Mouse (Mus musculus): ENCODE measurements around the gene Pebp1.

The Pebp1 gene

DNA sequence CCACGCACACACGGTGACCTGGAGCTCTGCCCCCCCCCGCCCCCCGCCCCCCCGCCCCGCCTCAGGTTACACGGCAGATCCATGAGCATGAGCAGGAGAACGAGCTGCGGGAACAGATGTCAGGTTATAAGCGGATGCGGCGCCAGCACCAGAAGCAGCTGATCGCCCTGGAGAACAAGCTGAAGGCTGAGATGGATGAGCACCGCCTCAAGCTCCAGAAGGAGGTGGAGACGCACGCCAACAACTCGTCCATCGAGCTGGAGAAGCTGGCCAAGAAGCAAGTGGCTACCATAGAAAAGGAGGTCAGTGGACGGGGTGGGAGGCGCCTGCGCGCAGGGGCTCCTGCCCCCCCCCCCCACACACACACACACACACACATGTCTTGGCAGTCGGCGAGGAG is 36.6 kb downstream of the Pebp1 start:
- in situ Hi-C loops (cut with MboI; ENCODE audit: low pct_unique_long_range_greater_than_20kb in 1 of 2, low sequenced_read_pairs in 2 of 2, unreplicated experiment in 1 of 2) = no loop called here

DNA sequence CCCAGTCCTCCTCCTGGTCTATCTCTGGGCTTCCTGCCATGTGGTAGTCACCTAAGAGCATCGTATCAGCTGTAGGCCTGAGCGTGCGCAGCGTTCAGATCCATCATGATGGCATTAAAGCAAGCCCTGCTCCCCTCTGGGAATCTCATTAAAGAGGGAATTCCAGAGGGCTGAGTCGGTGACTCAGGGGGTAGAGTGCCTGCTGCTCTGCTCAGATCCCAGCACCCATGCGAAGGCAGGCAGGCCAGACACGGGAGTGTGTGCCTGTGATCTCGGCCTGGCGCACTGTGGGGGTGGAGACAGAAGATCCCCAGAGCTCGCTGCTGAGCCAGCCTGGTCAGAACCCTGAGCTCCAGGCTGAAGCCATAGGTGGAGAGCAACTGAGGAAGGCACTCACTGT is 39.1 kb downstream of the Pebp1 start:
- in situ Hi-C loops (cut with MboI; ENCODE audit: low pct_unique_long_range_greater_than_20kb in 1 of 2, low sequenced_read_pairs in 2 of 2, unreplicated experiment in 1 of 2) = no loop called here

DNA sequence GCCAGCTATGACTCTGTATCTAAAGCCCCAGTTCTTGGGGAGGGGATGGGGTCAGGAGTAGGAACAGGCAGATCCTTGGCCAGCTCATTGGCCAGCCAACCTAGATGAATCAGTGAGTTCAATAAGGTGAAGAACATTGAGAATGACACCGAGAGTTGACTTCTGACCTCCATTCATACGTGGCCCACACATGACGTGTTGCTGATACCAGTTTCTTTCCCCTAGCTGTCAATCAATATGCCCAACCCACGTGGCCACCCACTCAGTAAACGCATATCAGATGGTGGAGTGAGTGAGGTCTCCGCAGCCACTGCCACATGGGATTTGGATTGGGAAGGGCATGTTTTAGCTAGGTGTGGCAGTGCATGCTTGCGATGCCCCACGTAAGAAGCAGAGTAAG is 42.3 kb downstream of the Pebp1 start:
- in situ Hi-C loops (cut with MboI; ENCODE audit: low pct_unique_long_range_greater_than_20kb in 1 of 2, low sequenced_read_pairs in 2 of 2, unreplicated experiment in 1 of 2) = no loop called here

- in situ Hi-C loops (cut with MboI; ENCODE audit: low pct_unique_long_range_greater_than_20kb in 1 of 2, low sequenced_read_pairs in 2 of 2, unreplicated experiment in 1 of 2) = no loop called here
Observed at GRCm38 (mm10) chr5:117242671-117243478, 44.5 kb downstream of the Pebp1 start.

DNA sequence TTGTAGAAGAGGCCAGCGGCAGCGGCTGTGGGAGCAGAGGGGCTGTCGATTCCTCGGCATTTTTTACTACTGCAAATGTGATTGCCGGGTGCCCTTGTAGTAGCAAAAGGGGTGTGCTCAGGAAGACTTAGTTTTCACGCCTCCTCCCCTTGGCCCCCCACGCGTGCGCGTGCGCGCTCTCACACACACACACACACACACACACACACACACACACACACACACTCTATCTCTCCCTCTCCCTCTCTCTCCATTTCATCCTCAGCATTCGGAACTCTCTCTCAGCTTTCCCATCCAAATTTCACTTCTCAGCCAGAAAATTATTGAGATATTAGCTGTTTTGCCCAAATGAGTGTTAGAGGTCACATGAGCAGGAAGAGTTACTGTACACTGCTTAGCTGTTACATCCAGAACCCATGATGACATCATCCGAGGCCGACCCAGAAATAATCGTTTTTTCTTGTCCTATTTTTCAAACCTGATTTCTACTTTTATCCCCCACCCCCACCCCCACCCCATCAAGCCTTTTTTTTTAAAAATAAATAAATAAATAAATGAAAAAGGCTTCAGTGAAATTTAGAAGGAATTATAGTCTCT is 45.4 kb downstream of the Pebp1 start:
- in situ Hi-C loops (cut with MboI; ENCODE audit: low pct_unique_long_range_greater_than_20kb in 1 of 2, low sequenced_read_pairs in 2 of 2, unreplicated experiment in 1 of 2) = no loop called here

DNA sequence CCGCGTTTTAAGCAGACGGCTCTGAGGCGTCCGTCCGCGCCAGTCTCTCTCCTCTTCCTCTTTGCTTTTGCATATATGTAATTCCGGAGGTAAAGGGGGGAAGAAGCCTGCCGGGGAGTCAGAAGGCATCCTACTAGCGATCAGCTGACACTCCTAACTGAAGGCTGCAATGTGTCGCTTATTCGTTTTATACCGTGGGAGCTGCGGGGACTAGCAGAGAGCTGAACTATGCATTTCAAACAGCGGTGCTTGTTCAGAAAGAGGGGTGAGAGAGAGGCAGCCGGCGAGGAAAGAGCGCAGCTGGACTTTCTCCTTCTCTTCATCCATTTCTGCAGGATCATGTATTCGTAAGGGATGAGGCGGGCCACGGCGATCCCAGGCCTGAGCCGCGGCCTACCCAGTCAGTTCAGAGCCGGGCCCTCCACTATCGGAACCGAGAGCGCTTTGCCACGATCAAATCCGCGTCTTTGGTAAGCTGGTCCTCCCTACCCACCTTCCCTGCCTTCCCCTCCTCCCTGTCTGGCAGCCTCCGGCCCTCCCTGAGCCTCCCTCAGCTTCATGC is 46.6 kb downstream of the Pebp1 start:
- in situ Hi-C loops (cut with MboI; ENCODE audit: low pct_unique_long_range_greater_than_20kb in 1 of 2, low sequenced_read_pairs in 2 of 2, unreplicated experiment in 1 of 2) = no loop called here

DNA sequence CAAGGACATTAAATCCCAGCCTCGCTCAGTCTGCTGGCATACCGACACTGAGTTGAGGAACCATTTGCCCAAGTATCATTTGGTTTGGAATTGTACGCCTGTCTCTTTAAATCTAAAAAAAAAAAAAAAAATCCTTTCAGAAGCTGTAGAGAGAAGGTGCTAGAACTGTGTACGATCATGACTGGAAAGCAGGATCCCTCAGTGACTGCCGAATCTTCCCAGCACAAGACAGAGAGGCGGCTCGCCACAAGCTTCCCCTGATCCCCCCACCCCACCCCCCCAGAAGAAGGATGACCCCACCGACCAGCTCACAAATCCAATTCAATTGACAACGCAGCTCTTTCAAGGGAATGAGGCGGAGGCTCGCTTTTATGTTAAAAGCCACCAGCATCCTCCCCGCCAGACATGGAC is 47.1 kb downstream of the Pebp1 start:
- in situ Hi-C loops (cut with MboI; ENCODE audit: low pct_unique_long_range_greater_than_20kb in 1 of 2, low sequenced_read_pairs in 2 of 2, unreplicated experiment in 1 of 2) = no loop called here

DNA sequence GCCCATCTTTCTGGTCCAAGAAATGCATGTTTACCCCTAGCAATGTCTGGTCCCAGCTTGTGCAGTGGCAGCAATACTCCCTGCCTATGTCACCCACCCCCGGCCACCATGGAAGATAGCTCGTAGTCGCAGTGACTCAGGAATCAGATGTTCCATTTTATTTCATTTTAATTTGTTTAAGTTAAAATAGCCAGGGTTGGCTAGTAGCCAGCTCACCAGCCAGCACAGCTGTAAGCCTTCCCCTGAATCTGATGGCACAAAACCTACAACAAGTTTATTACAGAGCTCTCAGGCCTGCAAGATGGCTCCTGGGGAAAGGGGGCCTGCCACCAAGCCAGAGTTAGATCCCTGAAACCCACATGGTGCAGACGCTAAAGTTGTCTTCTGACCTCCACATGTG is 48.3 kb downstream of the Pebp1 start:
- in situ Hi-C loops (cut with MboI; ENCODE audit: low pct_unique_long_range_greater_than_20kb in 1 of 2, low sequenced_read_pairs in 2 of 2, unreplicated experiment in 1 of 2) = no loop called here

DNA sequence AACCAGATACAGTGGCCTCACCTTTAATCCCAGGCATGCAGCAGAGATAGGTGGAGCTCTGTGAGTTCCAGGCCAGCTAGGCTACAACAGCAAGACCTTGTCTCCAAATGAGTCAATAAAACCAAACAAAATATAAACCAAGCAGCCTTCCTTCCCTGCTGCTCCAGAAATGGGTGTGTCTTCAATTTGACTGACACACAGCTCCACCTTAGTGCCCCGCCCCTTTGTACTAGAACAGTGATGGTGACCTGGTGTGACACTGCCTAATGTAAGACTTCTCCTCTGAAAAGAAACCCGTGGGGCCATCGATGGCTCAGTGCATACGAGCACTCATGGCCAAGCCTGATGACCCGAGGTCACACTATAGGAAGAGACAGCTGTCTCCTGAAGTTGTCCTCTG is 50.9 kb downstream of the Pebp1 start:
- in situ Hi-C loops (cut with MboI; ENCODE audit: low pct_unique_long_range_greater_than_20kb in 1 of 2, low sequenced_read_pairs in 2 of 2, unreplicated experiment in 1 of 2) = no loop called here
